Mouse (Mus musculus) midbrain, embryonic 14.5 days (tissue): ENCODE measurements around the gene Meis2. TPM values are rescaled to one million over a fixed set of nuclear protein-coding genes. Genes with fewer than 3 reads are reported as not detected.

Source experiments
- ATAC-seq: fragments of 200-750 bp; cut with Nextera tagmentation; 2 replicates; pipeline ENCODE4 v1.8.0; 2017; ENCODE audit warnings: moderate number of reproducible peaks, moderate library complexity; ENCODE audit not compliant: low FRiP score, low TSS enrichment
- DNase-seq: peaks from one replicate; pipeline ENCODE4 v3.0.0-alpha.2; 2015
- H3K27ac ChIP-seq: fragments of 300-500 bp; sonication (generic); replicated peaks from 2 replicates; pipeline ENCODE4 v1.5.1; 2014; ENCODE audit warnings: mild to moderate bottlenecking, low read depth, low read length, moderate library complexity
- H3K27me3 ChIP-seq: fragments of 300-500 bp; sonication (generic); 2 replicates; pipeline ENCODE4 v1.6.1; 2014; ENCODE audit warnings: low read length, control low read depth, mixed read lengths; ENCODE audit not compliant: control insufficient read depth, insufficient read depth
- H3K36me3 ChIP-seq: fragments of 300-500 bp; sonication (generic); 2 replicates; pipeline ENCODE4 v1.6.1; 2014; ENCODE audit warnings: low read length, control low read depth; ENCODE audit not compliant: control insufficient read depth, insufficient read depth
- H3K4me1 ChIP-seq: fragments of 300-500 bp; sonication (generic); 2 replicates; pipeline ENCODE4 v1.6.1; 2014; ENCODE audit warnings: mild to moderate bottlenecking, antibody characterized with exemption, low read length, control low read depth; ENCODE audit not compliant: control insufficient read depth, insufficient read depth
- H3K4me2 ChIP-seq: fragments of 300-500 bp; sonication (generic); 2 replicates; pipeline ENCODE4 v1.6.1; 2014; ENCODE audit warnings: mild to moderate bottlenecking, low read length, moderate library complexity
- H3K4me3 ChIP-seq: fragments of 300-500 bp; sonication (generic); replicated peaks from 2 replicates; pipeline ENCODE4 v1.5.1; 2014; ENCODE audit warnings: low read depth, low read length
- H3K9ac ChIP-seq: fragments of 300-500 bp; sonication (generic); replicated peaks from 2 replicates; pipeline ENCODE4 v1.6.1; 2014; ENCODE audit warnings: mild to moderate bottlenecking, low read length, moderate library complexity
- H3K9me3 ChIP-seq: fragments of 300-500 bp; sonication (generic); 2 replicates; pipeline ENCODE4 v1.6.1; 2016; ENCODE audit warnings: low read length, control low read depth, mixed read lengths; ENCODE audit not compliant: control insufficient read depth
- WGBS: fragments of 180-500 bp; shearing (Covaris S2); extraction: QIAGEN DNeasy Blood & Tissue Kit; methylation state at CpG from one replicate; pipeline ENCODE4 v1.1.7; 2014; 5-methylcytosine and 5-hydroxymethylcytosine counted together
- polyA plus RNA-seq: library from polyadenylated mRNA; unstranded; fragments of >200 nt; fragmentation: Nextera tagmentation; extraction: Ambion mirVana; gene quantifications from 2 replicates; pipeline ENCODE4 v1.2.1, GENCODE M21; 2014

The Meis2 gene
- polyA plus RNA-seq, 1 experiment from 2014 or later, result 84.9 TPM

DNA sequence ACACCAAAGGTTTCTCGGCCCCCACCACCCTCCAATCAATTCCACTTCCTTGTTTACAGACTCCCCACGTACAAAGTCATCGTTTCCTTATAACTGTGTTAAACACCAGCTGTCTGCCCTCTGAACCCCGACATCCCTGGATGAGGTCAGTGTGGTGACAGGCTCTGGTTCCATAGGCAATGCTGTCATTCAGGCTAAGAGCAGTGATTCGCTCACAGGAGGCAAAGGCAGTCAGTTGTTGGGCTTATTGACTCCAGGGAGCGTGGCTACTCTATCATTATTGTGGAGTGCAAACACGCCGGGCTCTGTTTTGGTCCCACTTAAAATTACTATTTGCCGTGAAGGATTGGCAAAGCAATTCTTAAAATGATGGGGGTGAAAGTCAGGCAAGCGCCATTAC, 182.1 kb downstream of the Meis2 start:
- DNase-seq (peak; percentile 48), ATAC-seq (no peak)
- Histone ChIP-seq H3K4me3 (no peak overlapping the region), H3K9me3 (no peaks in the 10 kb centered on the region), H3K9ac (no peak overlapping the region), H3K4me1 (peaks cover 16% of the 10 kb centered on the region; the same call in 1 of the 2 replicates), H3K4me2 (no peak overlapping the region), H3K27ac (0 out of 2 replicates have a peak overlapping the region, but pooled peaks have one; percentile 6), H3K27me3 (no peaks in the 10 kb centered on the region), H3K36me3 (0 out of 2 replicates have a peak, but pooled peaks cover 3% of the 10 kb centered on the region)
- WGBS, result 66% methylated on average over 10 of the region's 10 CpGs

DNA sequence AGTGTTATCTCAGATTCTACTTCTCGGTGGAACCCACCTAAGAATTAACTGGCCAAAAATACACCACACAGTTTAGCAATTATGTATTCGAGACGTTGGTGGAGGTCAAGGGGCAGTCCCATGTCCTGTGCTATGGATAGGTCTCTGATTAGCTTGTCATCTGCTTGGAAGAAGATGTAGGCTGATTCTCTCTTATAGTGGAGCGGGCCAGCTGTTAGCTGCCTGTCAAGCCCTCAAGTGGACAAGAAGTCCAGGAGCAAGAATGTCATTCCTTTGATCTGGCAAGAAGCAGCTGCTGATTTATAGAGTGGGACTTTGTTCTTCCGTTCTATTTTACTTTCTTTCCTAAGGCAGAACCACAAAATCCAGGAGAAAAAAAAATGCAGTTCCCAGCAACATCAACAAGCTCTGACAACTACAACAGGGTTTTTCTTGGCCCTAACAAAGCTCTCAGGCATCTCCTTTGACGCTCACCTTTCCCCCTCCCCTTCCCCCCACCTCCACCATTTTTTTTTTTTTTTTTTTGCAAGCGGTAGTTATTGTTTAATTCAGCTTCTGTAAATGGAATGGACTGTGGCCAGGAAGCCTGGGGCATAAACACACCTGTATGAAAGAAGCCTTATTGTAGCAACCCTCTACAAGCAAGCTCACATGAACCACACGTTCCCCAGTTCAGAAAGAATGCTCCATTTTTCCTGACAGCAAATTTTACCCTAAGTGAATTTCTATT, 189.7 kb downstream of the Meis2 start:
- ATAC-seq (no peak), DNase-seq (no peak)
- no peak overlapping the region for H3K4me2 ChIP-seq
- no peaks in the 10 kb centered on the region for H3K36me3 ChIP-seq
- H3K4me1 ChIP-seq, result no peaks in the 10 kb centered on the region
- no peak overlapping the region for H3K4me3 ChIP-seq
- no peaks in the 10 kb centered on the region for H3K9me3 ChIP-seq
- H3K9ac ChIP-seq, result no peak overlapping the region
- no peaks in the 10 kb centered on the region for H3K27me3 ChIP-seq
- 63% methylated on average over 8 of the region's 8 CpGs for WGBS
- no peak overlapping the region for H3K27ac ChIP-seq

GRCm38 (mm10) chr2:115872851-115873250, 192.8 kb downstream of the Meis2 start:
- no peaks in the 10 kb centered on the region for H3K4me1 ChIP-seq
- H3K27ac ChIP-seq, result no peak overlapping the region
- H3K9ac ChIP-seq, result no peak overlapping the region
- no peaks in the 10 kb centered on the region for H3K27me3 ChIP-seq
- DNase-seq (no peak), ATAC-seq (no peak)
- WGBS, result 33% methylated on average over 2 of the region's 2 CpGs
- H3K4me2 ChIP-seq, result no peak overlapping the region
- H3K36me3 ChIP-seq, result no peaks in the 10 kb centered on the region
- no peaks in the 10 kb centered on the region for H3K9me3 ChIP-seq
- no peak overlapping the region for H3K4me3 ChIP-seq

GRCm38 (mm10) chr2:115869966-115870365, 195.7 kb downstream of the Meis2 start:
- DNase-seq (no peak), ATAC-seq (no peak)
- 49% methylated on average over 2 of the region's 2 CpGs for WGBS
- Histone ChIP-seq H3K9me3 (no peaks in the 10 kb centered on the region), H3K4me2 (no peak overlapping the region), H3K4me3 (no peak overlapping the region), H3K36me3 (0 out of 2 replicates have a peak, but pooled peaks cover 4% of the 10 kb centered on the region), H3K9ac (no peak overlapping the region), H3K4me1 (no peaks in the 10 kb centered on the region), H3K27me3 (no peaks in the 10 kb centered on the region), H3K27ac (no peak overlapping the region)

GRCm38 (mm10) chr2:115860600-115861347, 204.9 kb downstream of the Meis2 start:
- Histone ChIP-seq H3K4me2 (peak overlapping the region; percentile 37), H3K9me3 (no peaks in the 10 kb centered on the region), H3K9ac (no peak overlapping the region; the same call in 1 of the 2 replicates), H3K4me3 (0 out of 2 replicates have a peak overlapping the region, but pooled peaks have one; percentile 2), H3K36me3 (peaks cover 5% of the 10 kb centered on the region; the same call in 1 of the 2 replicates), H3K4me1 (peaks cover 17% of the 10 kb centered on the region), H3K27ac (peak overlapping the region; percentile 74), H3K27me3 (0 out of 2 replicates have a peak, but pooled peaks cover 19% of the 10 kb centered on the region)
- DNase-seq, result peak; percentile 62
- ATAC-seq, result no peak
- 5% methylated on average over 25 of the region's 25 CpGs for WGBS

- Histone ChIP-seq H3K27ac (peak overlapping the region; percentile 74), H3K36me3 (peaks cover 5% of the 10 kb centered on the region; the same call in 1 of the 2 replicates), H3K4me2 (peak overlapping the region; percentile 37), H3K9me3 (no peaks in the 10 kb centered on the region), H3K4me1 (peaks cover 18% of the 10 kb centered on the region), H3K27me3 (0 out of 2 replicates have a peak, but pooled peaks cover 19% of the 10 kb centered on the region), H3K4me3 (peak overlapping the region; percentile 2; the same call in 1 of the 2 replicates), H3K9ac (0 out of 2 replicates have a peak overlapping the region, but pooled peaks have one; percentile 21)
- DNase-seq, result peak; percentile 67
- WGBS, result under 1% methylated on average over 15 of the region's 15 CpGs
- peak; percentile 31; the same call in 1 of the 2 replicates for ATAC-seq
Observed at GRCm38 (mm10) chr2:115860141-115860480, 205.5 kb downstream of the Meis2 start.

DNA sequence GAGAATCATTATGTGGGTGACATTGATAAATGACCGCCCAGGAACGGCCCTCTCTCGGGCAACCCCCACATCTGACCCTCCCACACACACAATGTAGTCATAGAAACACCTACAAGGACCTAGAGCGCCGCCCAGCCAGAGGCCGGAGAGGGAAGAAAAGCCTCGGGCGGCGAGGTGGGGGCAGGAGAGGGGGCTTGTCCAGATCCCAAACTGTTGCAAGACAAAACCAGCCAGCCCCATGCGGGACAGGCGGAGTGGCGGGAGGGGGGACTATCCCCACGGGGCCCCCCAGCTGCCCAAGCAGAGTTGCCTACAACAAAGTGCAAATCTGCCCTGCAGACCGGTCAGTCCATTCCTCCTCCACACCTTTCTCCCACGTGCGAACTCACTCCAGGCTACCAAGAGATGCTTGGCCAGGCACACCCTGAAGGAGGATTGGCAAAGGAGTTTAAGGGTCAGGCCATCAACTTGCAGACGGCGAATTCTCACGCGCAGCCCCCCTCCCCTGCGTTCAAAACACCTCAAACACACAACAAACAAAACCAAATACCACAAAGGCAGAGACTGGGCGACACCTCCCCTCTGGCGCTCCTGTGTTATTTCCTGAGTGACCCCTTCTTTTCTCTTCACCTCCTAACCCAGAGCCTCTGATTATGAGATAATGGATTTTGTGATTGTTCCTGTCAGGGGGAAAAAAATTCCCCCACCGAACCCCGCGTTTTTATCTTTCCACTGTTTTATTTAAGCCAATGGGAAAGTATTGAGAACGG, 206.1 kb downstream of the Meis2 start:
- under 1% methylated on average over 27 of the region's 27 CpGs for WGBS

GRCm38 (mm10) chr2:115858927-115859326, 206.7 kb downstream of the Meis2 start:
- Histone ChIP-seq H3K9me3 (no peaks in the 10 kb centered on the region), H3K4me2 (peak overlapping the region; percentile 37), H3K27me3 (peaks cover 28% of the 10 kb centered on the region; the same call in 1 of the 2 replicates), H3K4me3 (no peak overlapping the region), H3K27ac (peak overlapping the region; percentile 71; the same call in 1 of the 2 replicates), H3K4me1 (peaks cover 25% of the 10 kb centered on the region), H3K9ac (no peak overlapping the region), H3K36me3 (peaks cover 5% of the 10 kb centered on the region; the same call in 1 of the 2 replicates)
- ATAC-seq, result no peak
- WGBS, result 4% methylated on average over 10 of the region's 10 CpGs
- DNase-seq, result peak; percentile 65

More for the DNA sequence above, 206.1 kb downstream of the Meis2 start:
- H3K9me3 ChIP-seq, result no peaks in the 10 kb centered on the region
- peak overlapping the region; percentile 37 for H3K4me2 ChIP-seq
- ATAC-seq (peak; percentile 39), DNase-seq (peak; percentile 66)
- no peak overlapping the region for H3K9ac ChIP-seq
- H3K4me3 ChIP-seq, result peak overlapping the region; percentile 2; the same call in 1 of the 2 replicates
- H3K36me3 ChIP-seq, result peaks cover 5% of the 10 kb centered on the region; the same call in 1 of the 2 replicates
- H3K4me1 ChIP-seq, result peaks cover 24% of the 10 kb centered on the region
- peaks cover 22% of the 10 kb centered on the region; the same call in 1 of the 2 replicates for H3K27me3 ChIP-seq
- H3K27ac ChIP-seq, result peak overlapping the region; percentile 71
